Mouse (Mus musculus): ENCODE measurements around the gene Bcl11b. TPM values are rescaled to one million over a fixed set of nuclear protein-coding genes. Genes with fewer than 3 reads are reported as not detected.

Gene Bcl11b
- polyA plus RNA-seq, 1 experiment from 2014 or later, result 27.0 TPM

DNA sequence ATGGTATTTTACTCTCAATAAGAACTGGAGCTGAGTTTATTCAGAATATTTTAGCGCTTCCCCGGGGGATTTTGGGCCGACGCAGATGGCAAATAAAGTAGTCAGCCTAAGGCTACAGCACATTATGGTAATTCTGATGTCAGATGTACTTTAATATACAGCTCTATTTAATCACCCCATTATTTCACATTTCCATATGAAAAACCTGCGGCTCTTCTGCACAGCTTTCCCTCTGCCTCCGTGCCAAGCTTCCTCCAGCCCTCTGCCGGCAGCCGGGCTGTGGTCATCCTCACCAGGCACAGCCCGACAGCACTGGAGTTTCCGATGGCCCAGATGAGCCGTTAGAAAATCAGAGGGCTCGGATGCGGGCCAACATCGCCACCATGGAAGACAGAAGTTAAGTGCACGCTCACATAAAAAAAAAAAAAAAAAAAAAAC, 74.9 kb downstream of the Bcl11b start:
- 25% methylated on average over 15 of the region's 15 CpGs for WGBS
- Histone ChIP-seq H3K4me1 (replicated peaks) (peaks cover 85% of the 10 kb centered on the region), H3K9ac (replicated peaks) (peak overlapping the region; percentile 48; the same call in 1 of the 2 replicates), H3K36me3 (no peaks in the 10 kb centered on the region), H3K27me3 (no peaks in the 10 kb centered on the region), H3K9me3 (no peaks in the 10 kb centered on the region), H3K27ac (peak overlapping the region; percentile 84), H3K4me3 (replicated peaks) (peak overlapping the region; percentile 23; the same call in 1 of the 2 replicates), H3K4me2 (replicated peaks) (peak overlapping the region; percentile 51)
- peak; percentile 80 for ATAC-seq

DNA sequence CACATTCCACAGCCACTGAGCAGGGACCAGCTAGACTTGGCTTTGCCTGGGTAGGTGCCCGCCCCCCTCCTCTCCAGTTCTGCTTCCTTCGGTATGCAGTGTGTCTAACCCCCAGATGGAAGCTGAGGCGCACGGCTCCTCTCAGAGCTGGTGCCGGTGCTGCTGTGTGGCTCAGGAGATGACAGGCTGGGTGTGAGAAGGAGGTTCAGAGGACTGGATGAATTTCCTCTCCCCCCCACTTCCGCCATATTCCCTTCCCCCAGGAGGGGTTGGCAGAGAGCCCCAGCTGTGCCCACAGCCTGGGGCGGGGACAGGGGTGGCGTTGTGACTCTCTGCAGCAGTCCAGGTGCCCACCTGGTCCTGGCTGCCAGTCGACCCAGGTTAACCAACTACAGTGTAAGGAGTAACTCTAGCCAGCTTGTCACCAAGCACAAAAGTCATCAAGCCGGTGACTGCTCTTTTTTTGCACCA, 75.4 kb downstream of the Bcl11b start:
- peak; percentile 80 for ATAC-seq
- 28% methylated on average over 10 of the region's 10 CpGs for WGBS
- Histone ChIP-seq H3K27me3 (no peaks in the 10 kb centered on the region), H3K4me1 (replicated peaks) (peaks cover 90% of the 10 kb centered on the region), H3K9me3 (no peaks in the 10 kb centered on the region), H3K36me3 (no peaks in the 10 kb centered on the region), H3K4me3 (replicated peaks) (peak overlapping the region; percentile 23), H3K27ac (peak overlapping the region; percentile 84), H3K4me2 (replicated peaks) (peak overlapping the region; percentile 51), H3K9ac (replicated peaks) (peak overlapping the region; percentile 48)

DNA sequence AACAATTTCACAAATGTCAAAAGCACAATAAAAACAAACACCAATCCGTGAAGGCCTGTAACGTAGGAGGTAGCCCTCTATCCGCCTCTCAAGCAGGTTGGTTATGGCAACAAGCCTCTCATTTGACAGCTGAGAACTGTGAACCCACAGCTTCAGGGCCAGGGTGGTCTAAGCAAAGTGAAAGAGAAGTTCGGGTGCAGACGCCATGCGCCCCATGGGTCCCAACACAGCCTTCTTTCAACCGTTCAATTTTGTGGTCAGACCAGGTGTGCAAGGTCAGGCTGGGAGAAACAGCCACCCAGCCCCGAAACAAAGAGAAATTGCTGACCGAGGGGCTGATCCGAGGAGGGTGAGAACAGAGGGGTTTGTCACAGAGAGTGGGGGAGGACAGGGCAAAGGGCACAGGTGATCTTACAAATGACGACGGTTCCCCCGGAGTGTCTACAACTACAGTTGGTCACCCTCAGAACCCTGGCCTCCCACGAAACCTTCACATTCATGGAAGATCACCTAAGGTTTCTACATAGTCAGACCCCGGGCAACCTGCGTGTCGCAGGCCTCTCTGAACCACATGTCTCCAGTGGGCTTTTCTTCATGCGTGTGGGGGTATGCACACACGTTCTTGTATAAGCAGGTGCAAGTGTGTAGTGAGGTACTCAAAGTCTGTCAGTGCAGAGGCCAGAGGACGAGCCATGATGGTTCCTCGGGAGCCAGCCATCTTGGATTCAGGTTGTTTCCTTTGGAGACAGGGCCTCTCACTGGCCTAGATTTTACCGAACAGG, 77.1 kb downstream of the Bcl11b start:
- Histone ChIP-seq H3K4me3 (replicated peaks) (no peak overlapping the region), H3K9me3 (no peaks in the 10 kb centered on the region), H3K36me3 (no peaks in the 10 kb centered on the region), H3K27ac (no peak overlapping the region), H3K9ac (replicated peaks) (no peak overlapping the region), H3K4me1 (replicated peaks) (peaks cover 84% of the 10 kb centered on the region), H3K4me2 (replicated peaks) (no peak overlapping the region), H3K27me3 (no peaks in the 10 kb centered on the region)
- ATAC-seq, result no peak
- 94% methylated on average over 22 of the region's 22 CpGs for WGBS

DNA sequence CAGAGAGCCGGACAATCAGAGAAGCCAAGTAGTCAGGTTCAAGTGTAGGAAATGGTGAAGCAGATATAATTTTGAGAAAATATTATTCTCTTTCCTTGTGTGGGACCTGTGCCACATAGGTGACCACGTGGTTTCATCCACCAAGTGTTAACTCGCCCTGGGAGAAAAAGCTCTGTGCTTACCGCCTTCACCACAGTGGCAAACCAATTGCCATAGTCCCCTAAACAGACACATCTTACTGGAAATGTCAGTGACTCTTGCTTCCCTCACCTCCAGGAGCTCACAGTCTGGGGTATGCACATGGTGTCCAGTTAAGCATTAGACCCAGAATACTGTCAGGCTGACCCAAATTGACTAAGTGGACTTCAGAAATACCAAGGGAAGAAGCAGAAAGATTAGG, 78.7 kb downstream of the Bcl11b start:
- Histone ChIP-seq H3K4me3 (replicated peaks) (no peak overlapping the region), H3K9ac (replicated peaks) (no peak overlapping the region), H3K4me2 (replicated peaks) (no peak overlapping the region), H3K36me3 (no peaks in the 10 kb centered on the region), H3K27ac (no peak overlapping the region), H3K4me1 (replicated peaks) (peaks cover 77% of the 10 kb centered on the region), H3K9me3 (no peaks in the 10 kb centered on the region), H3K27me3 (no peaks in the 10 kb centered on the region)
- 73% methylated on average over 4 of the region's 4 CpGs for WGBS
- no peak for ATAC-seq

DNA sequence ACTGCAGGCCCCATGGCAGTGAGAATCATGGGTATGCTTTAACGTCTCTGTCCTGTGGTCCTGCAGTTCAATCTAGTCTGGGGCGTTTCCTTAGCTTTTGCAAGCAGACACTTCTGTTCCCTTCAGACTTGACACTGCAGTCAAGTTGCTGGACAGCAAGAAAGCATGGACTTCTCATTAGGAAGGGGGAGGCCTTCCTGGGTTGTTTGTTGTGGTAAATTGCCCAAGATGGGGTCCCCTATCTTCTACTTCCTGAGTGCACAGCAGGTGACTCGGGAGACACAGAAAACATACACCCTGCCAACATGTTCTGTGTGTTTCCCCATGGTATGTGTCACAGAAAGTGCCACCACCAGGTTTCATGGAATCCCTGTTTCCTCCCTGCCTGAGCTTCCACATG, 79.4 kb downstream of the Bcl11b start:
- H3K27ac ChIP-seq, result no peak overlapping the region
- H3K27me3 ChIP-seq, result no peaks in the 10 kb centered on the region

DNA sequence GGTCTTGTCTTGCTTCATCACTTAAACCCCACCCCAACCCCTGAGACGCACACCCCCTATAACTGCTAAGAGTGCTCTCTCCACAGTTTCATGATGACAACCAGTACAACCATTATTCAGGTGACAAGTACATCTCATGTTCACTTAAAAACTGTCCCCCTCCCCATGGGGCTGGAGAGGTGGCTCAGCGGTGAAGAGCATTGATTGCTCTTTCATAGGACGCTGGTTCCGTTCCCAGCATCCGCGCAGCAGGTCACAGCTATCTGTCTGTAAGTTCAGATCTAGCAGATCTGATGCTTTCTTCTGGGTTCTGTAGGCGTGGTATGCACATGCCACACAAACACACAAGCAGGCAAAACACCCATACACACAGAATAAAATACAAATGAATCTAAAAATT, 81.2 kb downstream of the Bcl11b start:
- no peak overlapping the region for H3K9ac ChIP-seq (replicated peaks)
- peaks cover 52% of the 10 kb centered on the region for H3K4me1 ChIP-seq (replicated peaks)
- H3K4me3 ChIP-seq (replicated peaks), result no peak overlapping the region
- H3K4me2 ChIP-seq (replicated peaks), result no peak overlapping the region
- H3K27ac ChIP-seq, result no peak overlapping the region
- ATAC-seq, result no peak
- WGBS, result 93% methylated on average over 7 of the region's 7 CpGs
- peaks cover 5% of the 10 kb centered on the region for H3K36me3 ChIP-seq
- H3K27me3 ChIP-seq, result no peaks in the 10 kb centered on the region
- no peaks in the 10 kb centered on the region for H3K9me3 ChIP-seq

More for the DNA sequence above, 79.4 kb downstream of the Bcl11b start:
- no peak overlapping the region for H3K4me2 ChIP-seq (replicated peaks)
- H3K4me3 ChIP-seq (replicated peaks), result no peak overlapping the region
- H3K9me3 ChIP-seq, result no peaks in the 10 kb centered on the region
- ATAC-seq, result no peak
- no peaks in the 10 kb centered on the region for H3K36me3 ChIP-seq
- 0 out of 2 replicates have a peak overlapping the region, but pooled peaks have one; percentile 6 for H3K9ac ChIP-seq (replicated peaks)
- WGBS, result 75% methylated on average over 3 of the region's 3 CpGs
- H3K4me1 ChIP-seq (replicated peaks), result peaks cover 70% of the 10 kb centered on the region

DNA sequence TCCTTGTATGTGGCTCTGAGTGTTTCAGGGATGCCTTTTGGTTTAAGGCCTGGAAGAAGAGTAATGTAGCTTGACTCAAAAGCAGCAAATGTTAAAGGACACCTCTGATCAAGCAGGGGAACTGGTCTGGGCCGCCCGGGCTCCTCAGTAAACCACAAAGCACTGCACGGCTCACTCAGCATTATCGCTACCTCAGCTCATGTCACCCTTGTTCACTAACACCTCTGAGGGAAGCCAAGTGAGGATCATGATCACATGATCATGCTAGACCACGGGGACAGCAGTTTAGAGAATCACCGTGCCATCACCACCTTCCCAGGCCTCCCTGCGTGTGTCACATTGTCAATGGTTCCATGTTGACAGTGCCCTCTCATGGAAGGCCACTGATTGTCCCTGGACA, 81.8 kb downstream of the Bcl11b start:
- no peak for ATAC-seq
- 90% methylated on average over 7 of the region's 7 CpGs for WGBS

DNA sequence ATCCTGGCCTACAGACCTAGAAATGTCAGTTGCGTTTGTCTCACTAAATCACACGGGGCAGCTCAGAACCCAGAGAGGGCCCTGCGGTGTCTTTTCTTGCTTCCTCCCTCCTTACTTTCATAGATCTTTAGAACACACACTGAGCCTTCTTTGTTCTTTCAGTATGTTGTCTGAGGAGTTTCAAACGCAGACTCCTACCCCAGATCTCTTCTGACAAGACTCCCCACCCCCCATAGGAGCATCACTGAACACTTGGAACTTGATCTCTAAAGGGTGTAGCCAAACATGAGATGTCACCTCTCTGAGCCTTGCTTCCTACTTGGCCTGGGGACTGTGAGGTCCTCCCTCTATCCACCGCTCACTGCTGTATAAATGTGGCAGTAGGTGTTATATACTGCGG, 82.2 kb downstream of the Bcl11b start:
- Histone ChIP-seq H3K27ac (no peak overlapping the region), H3K36me3 (peaks cover 15% of the 10 kb centered on the region), H3K4me1 (replicated peaks) (peaks cover 45% of the 10 kb centered on the region), H3K4me3 (replicated peaks) (no peak overlapping the region), H3K9ac (replicated peaks) (no peak overlapping the region), H3K9me3 (peaks cover 9% of the 10 kb centered on the region), H3K4me2 (replicated peaks) (no peak overlapping the region), H3K27me3 (no peaks in the 10 kb centered on the region)
- no peak for ATAC-seq
- WGBS, result 57% methylated on average over 6 of the region's 6 CpGs

More for the DNA sequence above, 81.8 kb downstream of the Bcl11b start:
- Histone ChIP-seq H3K27ac (no peak overlapping the region), H3K9me3 (peaks cover 5% of the 10 kb centered on the region), H3K4me2 (replicated peaks) (no peak overlapping the region), H3K4me1 (replicated peaks) (peaks cover 48% of the 10 kb centered on the region), H3K9ac (replicated peaks) (no peak overlapping the region), H3K4me3 (replicated peaks) (no peak overlapping the region), H3K36me3 (peaks cover 11% of the 10 kb centered on the region), H3K27me3 (no peaks in the 10 kb centered on the region)

DNA sequence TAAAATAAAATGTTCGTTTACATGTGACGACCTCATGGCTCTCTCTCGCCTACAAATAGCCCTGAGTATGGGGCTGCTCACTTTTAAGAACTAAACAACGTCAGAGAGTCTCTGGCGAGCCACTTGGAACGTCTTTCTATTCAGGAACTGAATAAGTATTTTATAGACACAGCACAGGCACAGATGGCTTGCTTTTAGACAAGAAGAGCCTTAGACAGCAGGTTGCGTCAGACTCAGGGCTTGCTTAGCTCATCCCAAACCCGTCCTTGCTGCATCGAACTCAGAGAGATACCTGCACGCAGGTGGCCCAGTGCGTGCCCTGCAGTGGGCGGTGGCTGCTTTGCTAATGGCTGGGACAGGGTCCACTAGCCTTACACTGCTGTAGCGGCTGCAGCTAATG, 82.7 kb downstream of the Bcl11b start:
- H3K9ac ChIP-seq (replicated peaks), result no peak overlapping the region
- H3K4me3 ChIP-seq (replicated peaks), result no peak overlapping the region
- WGBS, result 65% methylated on average over 13 of the region's 13 CpGs
- 0 out of 2 replicates have a peak, but pooled peaks have one; percentile 31 for ATAC-seq
- peaks cover 13% of the 10 kb centered on the region for H3K9me3 ChIP-seq
- H3K4me2 ChIP-seq (replicated peaks), result no peak overlapping the region
- peaks cover 43% of the 10 kb centered on the region for H3K4me1 ChIP-seq (replicated peaks)
- no peaks in the 10 kb centered on the region for H3K27me3 ChIP-seq
- H3K36me3 ChIP-seq, result peaks cover 19% of the 10 kb centered on the region
- no peak overlapping the region for H3K27ac ChIP-seq

DNA sequence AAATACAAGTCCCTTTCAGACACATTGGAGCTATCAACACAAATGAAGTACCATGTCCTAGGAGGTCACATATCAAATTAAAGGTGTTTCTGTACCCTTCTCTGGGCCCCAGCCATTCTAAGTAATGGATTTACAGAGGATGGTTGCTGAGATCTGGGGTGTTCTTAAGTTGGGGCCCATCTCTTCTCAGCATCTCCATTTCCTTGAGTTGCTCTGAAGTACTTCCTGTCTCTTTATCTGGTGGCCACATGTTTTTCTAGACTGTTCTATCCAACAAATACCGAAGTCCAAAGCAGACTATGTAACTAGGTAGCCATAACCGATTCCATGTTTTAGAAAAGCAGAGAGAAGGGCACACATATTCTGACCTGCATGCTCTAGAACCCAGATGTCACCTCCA, 83.3 kb downstream of the Bcl11b start:
- H3K9me3 ChIP-seq, result peaks cover 17% of the 10 kb centered on the region
- no peak for ATAC-seq
- no peak overlapping the region for H3K9ac ChIP-seq (replicated peaks)
- H3K27me3 ChIP-seq, result no peaks in the 10 kb centered on the region
- peaks cover 37% of the 10 kb centered on the region for H3K4me1 ChIP-seq (replicated peaks)
- no peak overlapping the region for H3K27ac ChIP-seq
- no peak overlapping the region for H3K4me2 ChIP-seq (replicated peaks)
- no peak overlapping the region for H3K4me3 ChIP-seq (replicated peaks)
- peaks cover 26% of the 10 kb centered on the region for H3K36me3 ChIP-seq
- WGBS, result 97% methylated on average over 2 of the region's 2 CpGs

DNA sequence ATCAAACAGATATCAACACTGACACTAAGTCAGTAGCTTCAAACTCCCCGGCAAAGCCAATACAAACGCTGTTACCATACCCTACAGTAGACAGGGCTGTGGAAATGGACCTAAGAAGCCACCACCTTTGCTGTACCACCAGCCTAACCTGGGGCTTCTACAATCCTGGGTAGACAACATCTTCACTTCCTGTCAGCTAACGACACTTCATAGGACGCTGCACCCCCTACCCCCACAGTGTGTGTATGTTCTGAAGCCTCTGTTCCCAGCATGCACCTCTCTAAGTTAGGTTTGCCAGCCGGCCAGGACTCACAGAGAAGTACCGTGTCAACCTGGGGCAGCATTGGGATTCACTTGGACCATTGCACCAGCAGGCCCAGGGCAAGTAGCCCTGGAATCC, 84.6 kb downstream of the Bcl11b start:
- Histone ChIP-seq H3K36me3 (peaks cover 31% of the 10 kb centered on the region), H3K4me1 (replicated peaks) (peaks cover 26% of the 10 kb centered on the region), H3K27me3 (no peaks in the 10 kb centered on the region), H3K27ac (no peak overlapping the region), H3K4me2 (replicated peaks) (no peak overlapping the region), H3K9me3 (peaks cover 17% of the 10 kb centered on the region), H3K4me3 (replicated peaks) (no peak overlapping the region), H3K9ac (replicated peaks) (no peak overlapping the region)
- ATAC-seq, result no peak
- WGBS, result 95% methylated on average over 6 of the region's 6 CpGs

DNA sequence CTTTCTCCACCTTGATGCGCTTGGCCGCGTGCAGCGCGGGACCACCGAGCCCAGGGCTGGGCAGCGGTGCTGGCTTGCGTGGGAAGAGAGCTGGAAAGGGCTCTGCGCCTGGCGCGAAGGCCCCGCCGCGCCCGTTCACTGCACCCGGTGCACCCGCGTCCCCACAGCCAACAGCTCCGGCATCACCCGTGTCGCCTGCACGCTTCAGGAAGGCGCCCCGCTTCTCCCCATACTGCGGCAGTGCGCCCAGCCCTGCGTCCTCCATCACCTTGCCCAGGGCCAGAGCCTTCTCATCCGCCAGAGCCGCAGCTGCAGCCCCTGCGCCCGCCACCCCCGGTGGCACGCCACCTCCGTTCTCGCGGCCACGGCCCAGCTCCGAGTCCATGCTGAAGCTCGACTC, 87.4 kb downstream of the Bcl11b start:
- no peak overlapping the region for H3K9ac ChIP-seq (replicated peaks)
- H3K9me3 ChIP-seq, result peaks cover 17% of the 10 kb centered on the region
- peaks cover 7% of the 10 kb centered on the region for H3K4me1 ChIP-seq (replicated peaks)
- WGBS, result 98% methylated on average over 39 of the region's 39 CpGs
- no peak overlapping the region for H3K27ac ChIP-seq
- H3K4me3 ChIP-seq (replicated peaks), result no peak overlapping the region
- H3K36me3 ChIP-seq, result peaks cover 31% of the 10 kb centered on the region
- no peak overlapping the region for H3K4me2 ChIP-seq (replicated peaks)
- no peak for ATAC-seq
- H3K27me3 ChIP-seq, result no peaks in the 10 kb centered on the region
